In genomic region chr19:49911738-49912137, GRCm38 (mm10) we compare ENCODE assay signal across 32 mouse cellular contexts.
"Had no signal": no experiment of that assay in that cellular context is flagged by ENCODE, and none has a peak within 500 bp of the region (broad histone marks: within the 10 kb centered on the region; RNA-seq: fewer than 3 reads in every experiment).

No protein-coding gene starts in this region.

- H3K4me1 ChIP-seq: limb, embryonic 10.5 days; limb, embryonic 12.5 days; limb, embryonic 13.5 days; limb, embryonic 15.5 days; liver, embryonic 12.5 days; liver, embryonic 13.5 days; liver, embryonic 15.5 days; lung, embryonic 15.5 days; megakaryocyte, embryonic 14.5 days; midbrain, embryonic 10.5 days; midbrain, embryonic 12.5 days; midbrain, embryonic 13.5 days; midbrain, embryonic 15.5 days; neural tube, embryonic 12.5 days had no signal

- H3K9ac ChIP-seq: limb, embryonic 12.5 days; limb, embryonic 13.5 days; limb, embryonic 15.5 days; liver, embryonic 12.5 days; liver, embryonic 13.5 days; liver, embryonic 14.5 days; liver, embryonic 15.5 days; liver, postnatal 0 days; lung, embryonic 14.5 days; lung, embryonic 15.5 days; midbrain, embryonic 12.5 days; midbrain, embryonic 13.5 days; midbrain, embryonic 15.5 days; neural tube, embryonic 12.5 days had no signal

- H3K27ac ChIP-seq: limb, embryonic 10.5 days; limb, embryonic 12.5 days; limb, embryonic 13.5 days; limb, embryonic 15.5 days; liver, embryonic 12.5 days; liver, embryonic 13.5 days; liver, embryonic 14.5 days; liver, embryonic 15.5 days; lung, embryonic 15.5 days; macrophage; midbrain, embryonic 10.5 days; midbrain, embryonic 12.5 days; midbrain, embryonic 13.5 days; midbrain, embryonic 15.5 days; neural tube, embryonic 12.5 days had no signal

- H3K36me3 ChIP-seq: limb, embryonic 10.5 days; limb, embryonic 12.5 days; limb, embryonic 13.5 days; limb, embryonic 15.5 days; liver, embryonic 12.5 days; liver, embryonic 13.5 days; liver, embryonic 15.5 days; lung, embryonic 15.5 days; midbrain, embryonic 10.5 days; midbrain, embryonic 12.5 days; midbrain, embryonic 13.5 days; midbrain, embryonic 15.5 days; neural tube, embryonic 12.5 days had no signal

- DNase-seq: left cerebral cortex, postnatal 4 days; liver; liver, embryonic 13.5 days; liver, postnatal 0 days; lung, adult 18-20 months; lung, adult 2 months; lung, embryonic 14.5 days; lung, postnatal 10 days; lung, postnatal 14 days; lung, postnatal 36 days; lung, postnatal 4 days; midbrain, embryonic 14.5 days had no signal

- H3K27me3 ChIP-seq: limb, embryonic 12.5 days; limb, embryonic 13.5 days; limb, embryonic 15.5 days; liver, embryonic 12.5 days; liver, embryonic 13.5 days; liver, embryonic 15.5 days; lung, embryonic 15.5 days; megakaryocyte, embryonic 14.5 days; midbrain, embryonic 12.5 days; midbrain, embryonic 13.5 days; midbrain, embryonic 15.5 days; neural tube, embryonic 12.5 days had no signal

- H3K4me2 ChIP-seq: limb, embryonic 12.5 days; limb, embryonic 13.5 days; limb, embryonic 15.5 days; liver, embryonic 11.5 days; liver, embryonic 12.5 days; liver, embryonic 13.5 days; liver, embryonic 15.5 days; lung, embryonic 14.5 days; lung, embryonic 15.5 days; midbrain, embryonic 11.5 days; midbrain, embryonic 12.5 days; midbrain, embryonic 13.5 days; midbrain, embryonic 15.5 days; neural tube, embryonic 12.5 days had no signal

- H3K4me3 ChIP-seq: limb, embryonic 10.5 days; limb, embryonic 12.5 days; limb, embryonic 13.5 days; limb, embryonic 15.5 days; liver, embryonic 12.5 days; liver, embryonic 13.5 days; liver, embryonic 15.5 days; lung, embryonic 15.5 days; megakaryocyte, embryonic 14.5 days; midbrain, embryonic 10.5 days; midbrain, embryonic 12.5 days; midbrain, embryonic 13.5 days; midbrain, embryonic 15.5 days; myocyte; neural tube, embryonic 12.5 days had no signal

- H3K9me3 ChIP-seq: limb, embryonic 10.5 days; limb, embryonic 12.5 days; limb, embryonic 13.5 days; limb, embryonic 15.5 days; liver, embryonic 12.5 days; liver, embryonic 13.5 days; liver, embryonic 15.5 days; lung, embryonic 15.5 days; midbrain, embryonic 10.5 days; midbrain, embryonic 12.5 days; midbrain, embryonic 13.5 days; midbrain, embryonic 15.5 days; neural tube, embryonic 12.5 days had no signal

- ATAC-seq: liver, embryonic 12.5 days; liver, postnatal 0 days; lung, postnatal 0 days; midbrain, embryonic 13.5 days; midbrain, embryonic 15.5 days; midbrain, embryonic 16.5 days had no signal
